Mouse (Mus musculus): ENCODE data around the gene Spats1.
A peak's percentile ranks its signal among the peaks of the same experiment; 100 is the strongest.

DNA sequence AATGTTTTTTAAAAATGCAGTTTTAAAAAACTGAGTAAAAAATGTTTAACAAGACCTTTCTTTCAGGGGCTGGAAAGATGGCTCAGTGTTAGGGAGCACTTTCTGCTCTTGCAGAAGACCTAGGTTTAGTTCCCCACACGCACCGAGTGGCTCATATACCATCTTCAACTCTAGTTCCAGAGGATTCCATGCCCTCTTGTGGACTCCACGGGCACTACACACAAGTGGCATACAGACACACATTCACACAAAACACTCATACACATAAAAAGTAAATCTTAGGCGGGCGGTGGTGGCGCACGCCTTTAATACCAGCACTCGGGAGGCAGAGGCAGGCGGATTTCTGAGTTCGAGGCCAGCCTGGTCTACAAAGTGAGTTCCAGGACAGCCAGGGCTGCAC is 68.9 kb downstream of the Spats1 start:
- TF ChIP-seq CTCF (IDR thresholded peaks at IDR 0.05; ENCODE audit: low read depth) = peak; percentile 49
- TF ChIP-seq EP300 (IDR thresholded peaks at IDR 0.05; ENCODE audit: low read depth) = no peak
